Mouse (Mus musculus) limb, embryonic 14.5 days (tissue): Measurements from ENCODE around the gene Rnf41. TPM values are rescaled to one million over a fixed set of nuclear protein-coding genes. Genes with fewer than 3 reads are reported as not detected.

Experiments
- ATAC-seq: fragments of 200-750 bp; cut with Nextera tagmentation; 2 replicates; pipeline ENCODE4 v1.8.0; 2017; ENCODE audit warnings: low read depth, moderate number of reproducible peaks, moderate TSS enrichment; ENCODE audit not compliant: low FRiP score
- DNase-seq: peaks from one replicate; pipeline ENCODE4 v3.0.0-alpha.2; 2015; ENCODE audit warnings: low spot score
- H3K27ac ChIP-seq: fragments of 300-500 bp; sonication (generic); replicated peaks from 2 replicates; pipeline ENCODE4 v1.5.1; 2014; ENCODE audit warnings: low read depth, mild to moderate bottlenecking, low read length, moderate library complexity, mixed read lengths
- H3K27me3 ChIP-seq: fragments of 300-500 bp; sonication (generic); 2 replicates; pipeline ENCODE4 v1.6.1; 2014; ENCODE audit warnings: low read length, mixed read lengths; ENCODE audit not compliant: control insufficient read depth, insufficient read depth
- H3K36me3 ChIP-seq: fragments of 300-500 bp; sonication (generic); 2 replicates; pipeline ENCODE4 v1.6.1; 2014; ENCODE audit warnings: mild to moderate bottlenecking, low read length, moderate library complexity, mixed read lengths; ENCODE audit not compliant: control insufficient read depth, insufficient read depth
- H3K4me1 ChIP-seq: fragments of 300-500 bp; sonication (generic); 2 replicates; pipeline ENCODE4 v1.6.1; 2014; ENCODE audit warnings: antibody characterized with exemption, low read length, mixed read lengths; ENCODE audit not compliant: control insufficient read depth, insufficient read depth
- H3K4me2 ChIP-seq: fragments of 300-500 bp; sonication (generic); replicated peaks from 2 replicates; pipeline ENCODE4 v1.6.1; 2014; ENCODE audit warnings: low read depth, mild to moderate bottlenecking, low read length, moderate library complexity; ENCODE audit not compliant: severe bottlenecking
- H3K4me3 ChIP-seq: fragments of 300-500 bp; sonication (generic); replicated peaks from 2 replicates; pipeline ENCODE4 v1.5.1; 2014; ENCODE audit warnings: low read length
- H3K9ac ChIP-seq: fragments of 300-500 bp; sonication (generic); 2 replicates; pipeline ENCODE4 v1.6.1; 2014; ENCODE audit warnings: mild to moderate bottlenecking, low read depth, low read length, moderate library complexity; ENCODE audit not compliant: severe bottlenecking
- H3K9me3 ChIP-seq: fragments of 300-500 bp; sonication (generic); 2 replicates; pipeline ENCODE4 v1.6.1; 2016; ENCODE audit warnings: low read length; ENCODE audit not compliant: control insufficient read depth
- POLR2A ChIP-seq: fragments of 200-500 bp; IDR thresholded peaks from 2 replicates; pipeline ENCODE4 v1.8.0; 2012; ENCODE audit warnings: inconsistent platforms, mild to moderate bottlenecking, moderate library complexity, borderline replicate concordance; ENCODE audit not compliant: insufficient read depth, insufficient read length; ENCODE audit errors: extremely low read depth
- WGBS: fragments of 180-500 bp; shearing (Covaris S2); extraction: QIAGEN DNeasy Blood & Tissue Kit; methylation state at CpG from one replicate; pipeline ENCODE4 v1.1.7; 2014; 5-methylcytosine and 5-hydroxymethylcytosine counted together
- polyA plus RNA-seq, 2 experiments: library from polyadenylated mRNA; depleted of rRNA in 1 of 2; stranded (reverse) in 1 of 2; unstranded in 1 of 2; fragments of >200 nt; fragmentation: Nextera tagmentation in 1 of 2; extraction: Ambion mirVana in 1 of 2; gene quantifications; 2 replicates each; pipeline versions ENCODE4 v1.2.1 to v1.2.3; 2012 to 2014

The Rnf41 gene
- polyA plus RNA-seq, 2 experiments: 35.7 to 37.0 TPM

DNA sequence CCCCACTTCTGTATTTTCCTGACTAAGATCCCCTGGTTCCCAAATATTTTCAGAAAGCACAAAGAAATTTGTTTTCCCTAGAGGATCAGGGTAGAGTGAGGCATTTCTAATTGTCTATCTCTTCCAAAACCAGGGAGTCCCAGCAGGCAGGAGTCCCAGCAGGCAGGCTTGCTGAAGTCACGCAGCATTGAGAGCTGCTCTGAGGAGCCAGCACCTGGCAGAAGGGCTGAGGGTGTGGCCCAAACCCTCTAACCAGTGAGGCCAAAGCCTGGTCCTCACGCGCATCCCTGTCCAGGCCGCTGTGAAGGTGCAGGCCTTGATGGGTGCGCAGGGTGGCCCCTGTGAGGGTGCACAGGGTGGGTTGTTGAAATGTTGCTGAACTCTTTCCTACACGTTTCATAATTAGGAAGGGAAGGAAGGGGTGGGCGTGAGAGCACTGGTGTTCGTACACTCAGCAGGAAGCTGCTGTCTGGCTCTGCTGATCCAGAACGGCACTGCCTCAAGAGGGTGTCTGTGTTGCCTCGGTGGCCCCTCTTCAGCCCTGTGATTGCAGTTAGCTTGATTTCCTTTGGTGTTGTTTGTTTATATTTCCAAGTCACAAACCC, 27.3 kb downstream of the Rnf41 start:
- Histone ChIP-seq H3K36me3 (peaks cover 80% of the 10 kb centered on the region), H3K4me2 (no peak overlapping the region), H3K9ac (no peak overlapping the region), H3K27ac (no peak overlapping the region), H3K4me1 (no peaks in the 10 kb centered on the region), H3K9me3 (no peaks in the 10 kb centered on the region), H3K4me3 (no peak overlapping the region), H3K27me3 (no peaks in the 10 kb centered on the region)
- no peak for ATAC-seq
- DNase-seq: no peak
- whole genome bisulfite sequencing: 67% methylated on average over 10 of the region's 10 CpGs
- no peak for TF ChIP-seq POLR2A

- H3K4me1 ChIP-seq: no peaks in the 10 kb centered on the region
- no peak overlapping the region for H3K4me3 ChIP-seq
- WGBS: 66% methylated on average over 10 of the region's 10 CpGs
- ATAC-seq: no peak
- no peak overlapping the region for H3K27ac ChIP-seq
- H3K9ac ChIP-seq: no peak overlapping the region
- DNase-seq: no peak
- H3K9me3 ChIP-seq: no peaks in the 10 kb centered on the region
- H3K4me2 ChIP-seq: no peak overlapping the region
- no peaks in the 10 kb centered on the region for H3K27me3 ChIP-seq
- no peak for TF ChIP-seq POLR2A
- peaks cover 68% of the 10 kb centered on the region for H3K36me3 ChIP-seq
Observed at GRCm38 (mm10) chr10:128440407-128440806, 28.9 kb downstream of the Rnf41 start.

DNA sequence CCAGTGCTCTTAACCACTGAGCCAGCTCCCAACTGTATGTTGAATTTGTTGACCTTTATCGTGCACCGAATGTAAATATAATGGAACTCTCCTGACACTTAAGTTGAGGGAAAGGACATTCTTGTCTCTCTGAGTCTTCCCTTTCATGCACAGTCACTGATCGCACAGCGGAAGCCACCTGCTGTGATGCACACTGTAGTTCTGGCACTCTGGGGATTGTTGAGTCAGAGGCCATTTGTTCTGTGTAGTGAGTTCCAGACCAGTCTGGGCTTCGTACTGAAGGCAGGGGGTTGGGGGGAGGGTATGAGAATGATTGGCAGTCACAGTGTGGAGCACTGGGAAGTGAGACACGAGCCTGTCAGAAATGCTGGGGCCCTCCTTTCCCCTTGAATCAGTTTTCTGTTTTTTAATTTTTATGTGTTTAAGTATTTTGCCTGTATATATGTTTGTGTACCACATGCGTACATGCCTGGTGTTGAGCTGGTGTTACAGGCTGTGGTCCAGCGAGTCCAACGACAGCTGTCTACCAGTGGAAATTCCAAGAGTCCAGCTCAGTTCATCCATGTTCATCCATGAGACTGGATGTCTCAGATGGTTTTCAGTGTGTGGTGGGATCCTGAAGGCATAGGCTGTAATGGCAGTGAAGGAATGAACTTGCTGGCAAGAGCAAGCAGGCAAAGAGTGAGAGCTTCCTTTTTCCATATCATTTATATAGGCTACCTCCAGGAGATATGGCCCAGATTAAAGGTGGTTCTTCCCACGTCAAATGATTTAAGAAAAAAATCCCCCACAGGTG, 30.1 kb downstream of the Rnf41 start:
- H3K4me2 ChIP-seq: no peak overlapping the region
- H3K4me1 ChIP-seq: no peaks in the 10 kb centered on the region
- 92% methylated on average over 10 of the region's 10 CpGs for WGBS
- no peak for DNase-seq
- no peak overlapping the region for H3K27ac ChIP-seq
- no peak overlapping the region for H3K4me3 ChIP-seq
- no peak for ATAC-seq
- H3K9ac ChIP-seq: no peak overlapping the region
- H3K9me3 ChIP-seq: no peaks in the 10 kb centered on the region
- TF ChIP-seq POLR2A: no peak
- peaks cover 57% of the 10 kb centered on the region for H3K36me3 ChIP-seq
- no peaks in the 10 kb centered on the region for H3K27me3 ChIP-seq

- peaks cover 47% of the 10 kb centered on the region for H3K36me3 ChIP-seq
- H3K9me3 ChIP-seq: no peaks in the 10 kb centered on the region
- ATAC-seq: no peak
- H3K4me3 ChIP-seq: no peak overlapping the region
- DNase-seq: peak; percentile 40
- H3K4me1 ChIP-seq: no peaks in the 10 kb centered on the region
- WGBS: 95% methylated on average over 1 of the region's 1 CpGs
- no peak overlapping the region for H3K4me2 ChIP-seq
- no peak overlapping the region for H3K27ac ChIP-seq
- no peaks in the 10 kb centered on the region for H3K27me3 ChIP-seq
- TF ChIP-seq POLR2A: no peak
- no peak overlapping the region for H3K9ac ChIP-seq
Observed at GRCm38 (mm10) chr10:128442718-128443117, 31.3 kb downstream of the Rnf41 start.

DNA sequence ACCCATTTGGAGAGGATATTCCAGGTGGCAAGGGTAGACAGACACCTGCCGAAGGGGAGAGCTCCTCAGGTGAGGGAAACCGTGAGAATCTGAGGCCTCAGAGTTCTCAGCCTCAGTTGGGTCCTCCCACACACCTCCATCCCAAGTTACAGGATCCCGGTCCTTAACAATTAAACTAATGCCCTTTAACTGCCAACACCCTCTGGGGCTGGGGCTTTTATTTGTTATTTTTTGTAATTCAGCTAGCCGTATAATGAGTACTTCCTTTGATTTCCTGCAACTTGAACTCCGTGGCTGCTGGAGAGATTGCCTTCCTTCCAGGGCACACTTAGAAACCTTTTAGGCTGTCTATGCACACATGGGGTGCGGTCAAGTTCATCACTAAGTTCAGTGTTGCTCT, 32.9 kb downstream of the Rnf41 start:
- DNase-seq: no peak
- TF ChIP-seq POLR2A: no peak
- H3K9me3 ChIP-seq: no peaks in the 10 kb centered on the region
- H3K4me3 ChIP-seq: no peak overlapping the region
- H3K9ac ChIP-seq: no peak overlapping the region
- no peaks in the 10 kb centered on the region for H3K27me3 ChIP-seq
- no peak overlapping the region for H3K27ac ChIP-seq
- 61% methylated on average over 6 of the region's 6 CpGs for WGBS
- peaks cover 31% of the 10 kb centered on the region for H3K36me3 ChIP-seq
- ATAC-seq: no peak
- H3K4me2 ChIP-seq: no peak overlapping the region
- no peaks in the 10 kb centered on the region for H3K4me1 ChIP-seq

- Histone ChIP-seq H3K4me3 (no peak overlapping the region), H3K27ac (no peak overlapping the region), H3K27me3 (no peaks in the 10 kb centered on the region), H3K36me3 (peaks cover 21% of the 10 kb centered on the region), H3K4me2 (no peak overlapping the region), H3K4me1 (no peaks in the 10 kb centered on the region), H3K9ac (no peak overlapping the region), H3K9me3 (no peaks in the 10 kb centered on the region)
- DNase-seq (no peak), ATAC-seq (no peak)
- no peak for TF ChIP-seq POLR2A
- WGBS: 89% methylated on average over 4 of the region's 4 CpGs
Observed at GRCm38 (mm10) chr10:128445407-128445806, 34.0 kb downstream of the Rnf41 start.
